27 mouse cellular contexts compared by ENCODE assay signal in genomic region chr7:111800785-111801184, GRCm38 (mm10). TPM values are rescaled to one million over a fixed set of nuclear protein-coding genes. Genes with fewer than 3 reads are reported as not detected.
DNase-seq lines count a peak whose midpoint lies in the region; ATAC-seq and TF ChIP-seq lines count a peak whose summit lies in the region.
"Had no signal": no experiment of that assay in that cellular context is flagged by ENCODE, and none has a peak within 500 bp of the region (broad histone marks: within the 10 kb centered on the region; RNA-seq: fewer than 3 reads in every experiment).

No protein-coding gene starts in this region.

- no peak overlapping the region for H3K4me2 ChIP-seq in embryonic facial prominence, embryonic 13.5 days
- no peak overlapping the region for H3K4me2 ChIP-seq in heart, embryonic 12.5 days
- no peak overlapping the region for H3K4me2 ChIP-seq in liver, postnatal 0 days (ENCODE audit: low read depth, low read length)
- H3K4me2 ChIP-seq: forebrain, embryonic 15.5 days; heart, embryonic 13.5 days; hindbrain, embryonic 14.5 days had no signal

- ATAC-seq in embryonic facial prominence, embryonic 13.5 days (ENCODE audit: insufficient number of reproducible peaks, insufficient read depth, low FRiP score, low TSS enrichment, low read depth) = no peak
- no peak for ATAC-seq in heart, embryonic 12.5 days (ENCODE audit: insufficient number of reproducible peaks, low FRiP score)
- ATAC-seq in liver, postnatal 0 days = peak; percentile 27; the same call in 1 of the 2 replicates
- ATAC-seq: forebrain, embryonic 15.5 days; hindbrain, postnatal 0 days; inflammation-experienced regulatory T-cells, adult 6 months; Patski had no signal

- no peak overlapping the region for H3K4me3 ChIP-seq in embryonic facial prominence, embryonic 13.5 days
- H3K4me3 ChIP-seq in embryonic facial prominence, embryonic 10.5 days = no peak overlapping the region
- no peak overlapping the region for H3K4me3 ChIP-seq in heart, embryonic 10.5 days
- no peak overlapping the region for H3K4me3 ChIP-seq in heart, embryonic 12.5 days
- H3K4me3 ChIP-seq in liver, postnatal 0 days (ENCODE audit: low read depth, low read length) = no peak overlapping the region
- H3K4me3 ChIP-seq: forebrain, embryonic 10.5 days; forebrain, embryonic 15.5 days; heart, adult 2 months; heart, embryonic 13.5 days had no signal

- no peak for TF ChIP-seq EP300 in liver, postnatal 0 days (IDR thresholded peaks at IDR 0.05; ENCODE audit: low read depth)

- H3K27me3 ChIP-seq in embryonic facial prominence, embryonic 13.5 days = no peaks in the 10 kb centered on the region; the same call in 1 of the 2 replicates
- H3K27me3 ChIP-seq in embryonic facial prominence, embryonic 10.5 days (replicated peaks; ENCODE audit: low read depth, poor library complexity, severe bottlenecking) = no peaks in the 10 kb centered on the region
- H3K27me3 ChIP-seq in heart, embryonic 10.5 days (ENCODE audit: insufficient read depth, poor library complexity, severe bottlenecking) = 0 out of 2 replicates have a peak, but pooled peaks cover 5% of the 10 kb centered on the region
- peaks cover under 1% of the 10 kb centered on the region; the same call in 1 of the 2 replicates for H3K27me3 ChIP-seq in heart, embryonic 12.5 days (replicated peaks)
- no peaks in the 10 kb centered on the region for H3K27me3 ChIP-seq in liver, postnatal 0 days (ENCODE audit: insufficient read depth, low read length)
- H3K27me3 ChIP-seq: forebrain, embryonic 15.5 days; Patski had no signal

- 66% methylated on average over 5 of the region's 5 CpGs for WGBS in embryonic facial prominence, embryonic 13.5 days
- 78% methylated on average over 5 of the region's 5 CpGs for WGBS in embryonic facial prominence, embryonic 10.5 days
- 76% methylated on average over 5 of the region's 5 CpGs for WGBS in heart, embryonic 10.5 days
- WGBS in heart, embryonic 12.5 days = 61% methylated on average over 5 of the region's 5 CpGs
- WGBS in liver, postnatal 0 days (ENCODE audit: insufficient replicate concordance) = 51% methylated on average over 5 of the region's 5 CpGs

- H3K4me1 ChIP-seq in embryonic facial prominence, embryonic 13.5 days = peaks cover 11% of the 10 kb centered on the region; the same call in 1 of the 2 replicates
- no peaks in the 10 kb centered on the region; the same call in 1 of the 2 replicates for H3K4me1 ChIP-seq in embryonic facial prominence, embryonic 10.5 days
- H3K4me1 ChIP-seq in heart, embryonic 10.5 days = peaks cover 18% of the 10 kb centered on the region
- H3K4me1 ChIP-seq in heart, embryonic 12.5 days (replicated peaks) = peaks cover 12% of the 10 kb centered on the region
- no peaks in the 10 kb centered on the region for H3K4me1 ChIP-seq in liver, postnatal 0 days (ENCODE audit: insufficient read depth)
- H3K4me1 ChIP-seq: forebrain, embryonic 15.5 days had no signal

- no peaks in the 10 kb centered on the region for H3K9me3 ChIP-seq in embryonic facial prominence, embryonic 13.5 days
- no peaks in the 10 kb centered on the region for H3K9me3 ChIP-seq in embryonic facial prominence, embryonic 10.5 days
- no peaks in the 10 kb centered on the region for H3K9me3 ChIP-seq in heart, embryonic 10.5 days
- H3K9me3 ChIP-seq in heart, embryonic 12.5 days (replicated peaks) = 0 out of 2 replicates have a peak, but pooled peaks cover 3% of the 10 kb centered on the region
- H3K9me3 ChIP-seq in liver, postnatal 0 days (ENCODE audit: low read length) = no peaks in the 10 kb centered on the region
- H3K9me3 ChIP-seq: forebrain, embryonic 10.5 days; forebrain, embryonic 15.5 days; heart, embryonic 13.5 days had no signal

- no peak overlapping the region for H3K9ac ChIP-seq in embryonic facial prominence, embryonic 13.5 days
- H3K9ac ChIP-seq in heart, embryonic 12.5 days = no peak overlapping the region
- no peak overlapping the region for H3K9ac ChIP-seq in liver, postnatal 0 days (replicated peaks)
- H3K9ac ChIP-seq: forebrain, embryonic 15.5 days; heart, embryonic 13.5 days; hindbrain, embryonic 14.5 days had no signal

- no peak for TF ChIP-seq CTCF in liver, postnatal 0 days (IDR thresholded peaks at IDR 0.05; ENCODE audit: low read depth)

- H3K36me3 ChIP-seq in embryonic facial prominence, embryonic 13.5 days = no peaks in the 10 kb centered on the region
- no peaks in the 10 kb centered on the region for H3K36me3 ChIP-seq in embryonic facial prominence, embryonic 10.5 days (replicated peaks)
- no peaks in the 10 kb centered on the region for H3K36me3 ChIP-seq in heart, embryonic 10.5 days
- H3K36me3 ChIP-seq in heart, embryonic 12.5 days = no peaks in the 10 kb centered on the region
- H3K36me3 ChIP-seq in liver, postnatal 0 days (replicated peaks; ENCODE audit: insufficient read depth, low read length) = no peaks in the 10 kb centered on the region
- H3K36me3 ChIP-seq: forebrain, embryonic 10.5 days; forebrain, embryonic 15.5 days; G1E; heart, embryonic 13.5 days had no signal

- 0 out of 2 replicates have a peak overlapping the region, but pooled peaks have one; percentile 5 for H3K27ac ChIP-seq in embryonic facial prominence, embryonic 13.5 days
- H3K27ac ChIP-seq in embryonic facial prominence, embryonic 10.5 days (replicated peaks) = no peak overlapping the region
- H3K27ac ChIP-seq in heart, embryonic 10.5 days = no peak overlapping the region
- no peak overlapping the region for H3K27ac ChIP-seq in heart, embryonic 12.5 days (ENCODE audit: poor library complexity, severe bottlenecking)
- H3K27ac ChIP-seq in liver, postnatal 0 days (ENCODE audit: low read depth) = no peak overlapping the region
- H3K27ac ChIP-seq: forebrain, embryonic 10.5 days; forebrain, embryonic 15.5 days; heart, adult 2 months; heart, embryonic 13.5 days; hindbrain, embryonic 14.5 days; hindbrain, postnatal 0 days had no signal

- no peak for DNase-seq in embryonic facial prominence, embryonic 10.5 days (ENCODE audit: low spot score)
- DNase-seq in heart, embryonic 10.5 days (ENCODE audit: low spot score) = peak; percentile 74
- no peak for DNase-seq in liver, postnatal 0 days
- DNase-seq in liver = no peak
- DNase-seq in retina, postnatal 1 day = peak; percentile 64
- DNase-seq in retina, embryonic 14.5 days (ENCODE audit: low spot score) = no peak
- DNase-seq: adrenal gland, postnatal 10 days; adrenal gland, postnatal 36 days; B cell, adult 2 months; cerebellum, adult 11 months; cerebellum, adult 2 months; cerebellum, adult 9-11 months; cerebellum, postnatal 25 days; gastrocnemius, postnatal 25 days; heart, adult 2 months; heart, postnatal 14 days; heart, postnatal 4 days had no signal

RNA-seq across cellular contexts. Expression of gene Galnt18, which starts 21.0 kb away (rescaled TPM):
- 20.2 and 21.7 TPM in 2 replicates for polyA plus RNA-seq in embryonic facial prominence, embryonic 13.5 days (2015; fragmentation: Nextera tagmentation; extraction: Ambion mirVana)
- 8.8 and 9.9 TPM in 2 replicates for polyA plus RNA-seq in embryonic facial prominence, embryonic 10.5 days (2016; fragmentation: Nextera tagmentation; extraction: Ambion mirVana)
- polyA plus RNA-seq in heart, embryonic 10.5 days (2016; fragmentation: Nextera tagmentation; extraction: Ambion mirVana) = 5.4 and 8.2 TPM in 2 replicates
- polyA plus RNA-seq in heart, embryonic 12.5 days (2016; fragmentation: Nextera tagmentation; extraction: Ambion mirVana) = 11.1 and 11.5 TPM in 2 replicates
- polyA plus RNA-seq in liver, postnatal 0 days (2015; fragmentation: Nextera tagmentation; extraction: Ambion mirVana) = 1.7 and 1.9 TPM in 2 replicates
- polyA plus RNA-seq: G1E; inflammation-experienced regulatory T-cells, adult 6 months had no signal

Comparison
In these comparisons a context has a peak if more than half of its experiments do, and no peak if none do; other contexts are left out.
1. DNase-seq: peak in heart, embryonic 10.5 days (single experiment) and retina, postnatal 1 day (single experiment); none in embryonic facial prominence, embryonic 10.5 days (single experiment), liver, postnatal 0 days (single experiment), liver (single experiment) and retina, embryonic 14.5 days (single experiment).